Mouse (Mus musculus) retina, adult 2 months (tissue): ENCODE measurements at regions not wholly inside any gene's neighbourhood (a gene's known extent, or its start where the extent isn't known, plus 50 kb on each side); places are given as distances from the start of the nearest gene placed in this dataset.
"Not testable (repeated sequence)": the region's sequence is repeated elsewhere in the genome, so short reads cannot be mapped to it uniquely, and the experiment has no call there.

Experiments
- DNase-seq: peaks from one replicate; pipeline ENCODE4 v3.0.0-alpha.2; 2012; ENCODE audit warnings: low read depth, low spot score

- no peak for DNase-seq
These were observed 51.7 kb upstream of the Fam174b start for GRCm38 (mm10) chr7:73688451-73688850.

- DNase-seq, result not testable (repeated sequence)
These were observed 53.9 kb upstream of the Fam174b start for GRCm38 (mm10) chr7:73686245-73686644.

- DNase-seq, result no peak
These were observed 57.3 kb upstream of the Fam174b start for GRCm38 (mm10) chr7:73682756-73683155.

- DNase-seq, result no peak
These were observed 69.5 kb upstream of the Fam174b start for GRCm38 (mm10) chr7:73670598-73670997.

- no peak for DNase-seq
These were observed 71.3 kb upstream of the Fam174b start for GRCm38 (mm10) chr7:73668791-73669190.

GRCm38 (mm10) chr7:73666921-73667675, 73.0 kb upstream of the Fam174b start:
- DNase-seq, result no peak

GRCm38 (mm10) chr7:73664962-73665361, 75.1 kb upstream of the Fam174b start:
- DNase-seq, result no peak

GRCm38 (mm10) chr7:73662536-73662935, 77.6 kb upstream of the Fam174b start:
- DNase-seq, result no peak

- no peak for DNase-seq
These were observed 78.2 kb upstream of the Fam174b start for GRCm38 (mm10) chr7:73661901-73662300.

- no peak for DNase-seq
These were observed 80.6 kb upstream of the Fam174b start for GRCm38 (mm10) chr7:73659551-73659950.

GRCm38 (mm10) chr7:73657283-73657682, 82.8 kb upstream of the Fam174b start:
- no peak for DNase-seq

GRCm38 (mm10) chr7:73656424-73656795, 83.7 kb upstream of the Fam174b start:
- DNase-seq, result not testable (repeated sequence)

GRCm38 (mm10) chr7:73655787-73656423, 84.2 kb upstream of the Fam174b start:
- no peak for DNase-seq

- DNase-seq, result no peak
These were observed 85.8 kb upstream of the Fam174b start for GRCm38 (mm10) chr7:73654193-73654871.

- DNase-seq, result no peak
These were observed 89.2 kb upstream of the Fam174b start for GRCm38 (mm10) chr7:73650909-73651308.

- peak; percentile 68 for DNase-seq
These were observed 92.1 kb upstream of the Fam174b start for GRCm38 (mm10) chr7:73648010-73648409.

- DNase-seq, result no peak
These were observed 93.0 kb upstream of the Fam174b start for GRCm38 (mm10) chr7:73647140-73647539.

GRCm38 (mm10) chr7:73646711-73647110, 93.4 kb upstream of the Fam174b start:
- no peak for DNase-seq

- DNase-seq, result no peak
These were observed 95.7 kb upstream of the Fam174b start for GRCm38 (mm10) chr7:73644362-73644904.

GRCm38 (mm10) chr7:73643993-73644335, 96.1 kb upstream of the Fam174b start:
- DNase-seq, result no peak

- DNase-seq, result no peak
These were observed 96.7 kb upstream of the Fam174b start for GRCm38 (mm10) chr7:73643306-73643992.

GRCm38 (mm10) chr7:73640194-73640593, 98.6 kb upstream of the Chd2 start:
- DNase-seq, result no peak
